Mouse (Mus musculus) thymus, adult 2 months (tissue): ENCODE measurements around the gene Gpr37l1.

Experiments
- CTCF ChIP-seq: fragments of 200-500 bp; IDR thresholded peaks from 2 replicates; pipeline ENCODE4 v1.5.1; 2012; ENCODE audit warnings: mild to moderate bottlenecking, control low read depth, low read length, moderate library complexity, borderline replicate concordance; ENCODE audit not compliant: control insufficient read depth, poor library complexity, insufficient read depth; ENCODE audit errors: extremely low read depth
- POLR2A ChIP-seq: fragments of 200-500 bp; IDR thresholded peaks from 2 replicates; pipeline ENCODE4 v1.6.1; 2012; ENCODE audit warnings: mild to moderate bottlenecking, low read length, control low read depth, moderate library complexity; ENCODE audit not compliant: control insufficient read depth, poor library complexity, insufficient read depth; ENCODE audit errors: extremely low read depth

DNA sequence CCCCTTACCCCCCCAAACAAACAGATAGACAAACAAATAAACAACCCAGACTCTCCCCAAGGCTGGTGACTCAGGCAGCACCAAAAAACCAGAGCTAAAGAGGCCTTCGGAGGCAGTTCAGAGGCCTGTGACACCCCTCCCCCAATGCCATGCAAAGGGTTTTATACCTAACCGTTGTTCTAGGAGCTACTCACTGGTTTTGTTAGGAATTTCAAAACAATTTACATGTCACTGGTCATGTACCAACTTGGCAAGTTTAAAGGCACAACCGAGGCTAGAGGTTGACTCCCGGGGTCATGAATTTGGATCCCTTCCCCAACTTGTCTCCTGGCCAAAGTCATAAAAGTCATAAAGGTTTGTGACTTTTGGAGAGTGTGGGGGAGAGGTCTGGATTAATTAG is 32.9 kb upstream of the Gpr37l1 start:
- TF ChIP-seq CTCF (no peak), POLR2A (no peak)
